Mouse (Mus musculus) lung, adult 2 months (tissue): ENCODE results near the gene Btbd9.

ENCODE experiments used
- CTCF ChIP-seq: fragments of 200-500 bp; IDR thresholded peaks from 2 replicates; pipeline ENCODE4 v1.5.1; 2011; ENCODE audit warnings: mild to moderate bottlenecking, low read length, control low read depth; ENCODE audit not compliant: insufficient read depth
- POLR2A ChIP-seq: fragments of 200-500 bp; IDR thresholded peaks from 2 replicates; pipeline ENCODE4 v1.6.1; 2011; ENCODE audit warnings: low read depth, mild to moderate bottlenecking, control low read depth, low read length, borderline replicate concordance; ENCODE audit errors: extremely low read depth

- TF ChIP-seq POLR2A (no peak), CTCF (no peak)
Observed at GRCm38 (mm10) chr17:30241720-30242322, 334.5 kb downstream of the Btbd9 start.
